Mouse (Mus musculus) ES-Bruce4 (cell line): ENCODE data around the gene Ubp1. TPM values are rescaled to one million over a fixed set of nuclear protein-coding genes. Genes with fewer than 3 reads are reported as not detected.

Source experiments
- H3K27ac ChIP-seq: 2 replicates; pipeline ENCODE4 v1.5.1; 2012; ENCODE audit warnings: low read length, inconsistent platforms; ENCODE audit not compliant: insufficient read depth
- H3K27me3 ChIP-seq: 2 replicates; pipeline ENCODE4 v1.6.1; 2012; ENCODE audit warnings: mild to moderate bottlenecking, low read length, inconsistent platforms; ENCODE audit not compliant: control insufficient read depth, poor library complexity, insufficient read depth, severe bottlenecking
- H3K36me3 ChIP-seq: 2 replicates; pipeline ENCODE4 v1.6.1; 2012; ENCODE audit warnings: inconsistent platforms, mild to moderate bottlenecking, low read length, moderate library complexity; ENCODE audit not compliant: control insufficient read depth, poor library complexity, insufficient read depth, severe bottlenecking
- H3K4me1 ChIP-seq: one replicate; pipeline ENCODE4 v1.8.1; 2011; ENCODE audit warnings: low read length; ENCODE audit not compliant: control insufficient read depth, insufficient read depth
- H3K4me3 ChIP-seq: 2 replicates; pipeline ENCODE4 v1.5.1; 2011; ENCODE audit warnings: low read depth, mild to moderate bottlenecking, low read length
- H3K9ac ChIP-seq: 2 replicates; pipeline ENCODE4 v1.6.1; 2012; ENCODE audit warnings: low read depth, mild to moderate bottlenecking, inconsistent platforms; ENCODE audit not compliant: poor library complexity, severe bottlenecking
- H3K9me3 ChIP-seq: replicated peaks from 2 replicates; pipeline ENCODE4 v1.6.1; 2012; ENCODE audit warnings: mild to moderate bottlenecking, low read length, inconsistent platforms; ENCODE audit not compliant: control insufficient read depth, poor library complexity, insufficient read depth, severe bottlenecking
- CTCF ChIP-seq: IDR thresholded peaks from one replicate; pipeline ENCODE4 v1.8.1; 2011; ENCODE audit warnings: low read depth, low read length
- EP300 ChIP-seq: IDR thresholded peaks from 2 replicates; pipeline ENCODE4 v1.6.1; 2011; ENCODE audit warnings: low read depth, low read length; ENCODE audit not compliant: insufficient read depth
- POLR2A ChIP-seq: IDR thresholded peaks from one replicate; pipeline ENCODE4 v1.8.1; 2011; ENCODE audit warnings: low read length; ENCODE audit not compliant: insufficient read depth
- polyA plus RNA-seq: library from polyadenylated mRNA; stranded (reverse); fragments of >200 nt; gene quantifications from 2 replicates; pipeline ENCODE4 v1.2.4, GENCODE M21; 2011; ENCODE audit warnings: low read depth; ENCODE audit not compliant: missing spikeins, insufficient read depth, insufficient read length

Ubp1 gene
- polyA plus RNA-seq, 1 experiment, result 111 TPM

DNA sequence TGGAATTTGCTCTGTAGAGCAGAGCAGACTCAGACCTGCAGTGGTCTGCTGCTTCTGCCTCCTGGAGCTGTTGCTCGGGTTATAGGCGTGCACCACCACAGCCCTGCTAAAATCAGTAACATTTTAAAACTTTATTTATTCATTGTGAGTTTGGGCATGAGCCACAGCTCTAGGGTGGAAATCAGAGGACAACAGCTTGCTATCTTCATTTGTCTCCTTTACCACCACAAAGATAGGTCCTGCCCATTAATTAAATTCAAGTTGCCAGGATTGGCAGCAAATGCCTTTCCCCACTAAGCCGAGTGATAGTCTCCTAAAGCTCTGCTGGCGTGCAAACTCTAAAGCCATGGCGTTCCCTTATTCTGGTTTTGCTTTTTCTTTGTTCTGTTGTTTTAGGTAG is 4.9 kb downstream of the Ubp1 start:
- H3K4me1 ChIP-seq, result no peaks in the 10 kb centered on the region
- no peaks in the 10 kb centered on the region for H3K27me3 ChIP-seq
- H3K4me3 ChIP-seq, result no peak overlapping the region
- TF ChIP-seq EP300, result no peak
- TF ChIP-seq POLR2A, result no peak
- TF ChIP-seq CTCF, result no peak
- no peaks in the 10 kb centered on the region for H3K36me3 ChIP-seq
- H3K9ac ChIP-seq, result no peak overlapping the region
- H3K27ac ChIP-seq, result no peak overlapping the region
- no peaks in the 10 kb centered on the region for H3K9me3 ChIP-seq

DNA sequence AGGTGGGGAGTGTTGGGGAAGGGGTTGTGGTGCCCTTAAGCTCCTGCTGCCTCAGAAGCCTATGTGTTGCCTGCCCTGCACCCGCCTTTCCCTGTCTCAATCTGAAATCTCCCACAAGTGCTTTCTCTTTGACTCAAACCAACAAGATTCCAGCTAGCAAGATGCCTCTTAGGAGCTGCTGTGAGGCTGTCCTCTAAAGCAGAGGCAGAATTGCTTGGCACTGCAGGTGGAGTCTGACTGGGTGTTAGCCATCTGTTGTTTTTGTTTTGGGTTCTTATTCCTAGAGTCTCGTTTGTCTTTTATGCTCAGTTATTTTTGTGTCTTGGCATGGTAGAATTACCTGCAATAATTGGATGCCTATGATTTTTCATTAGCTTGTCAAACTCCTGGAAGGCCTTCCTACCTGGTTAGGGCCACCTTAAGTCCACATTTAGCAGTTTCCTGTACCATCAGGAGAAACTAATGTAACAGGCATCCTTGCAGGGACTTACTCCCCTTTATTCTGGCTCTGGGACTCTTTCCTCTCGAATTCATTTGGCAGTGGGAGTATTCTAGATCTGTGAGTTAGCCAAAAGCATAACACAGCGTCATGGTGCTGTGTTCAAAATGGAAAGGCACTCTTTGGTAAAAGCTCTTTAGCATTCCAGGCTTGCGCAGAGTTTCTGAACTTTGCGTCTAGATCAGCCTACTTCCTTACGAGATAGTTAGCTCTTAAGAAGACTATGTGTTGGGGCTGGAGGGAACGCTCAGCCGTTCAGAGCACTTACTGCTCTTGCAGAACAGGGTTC is 8.5 kb downstream of the Ubp1 start:
- Histone ChIP-seq H3K4me3 (no peak overlapping the region), H3K36me3 (peaks cover 2% of the 10 kb centered on the region; the same call in 1 of the 2 replicates), H3K27ac (no peak overlapping the region), H3K9me3 (no peaks in the 10 kb centered on the region), H3K27me3 (no peaks in the 10 kb centered on the region), H3K9ac (no peak overlapping the region), H3K4me1 (no peaks in the 10 kb centered on the region)
- TF ChIP-seq CTCF (no peak), POLR2A (no peak), EP300 (no peak)

DNA sequence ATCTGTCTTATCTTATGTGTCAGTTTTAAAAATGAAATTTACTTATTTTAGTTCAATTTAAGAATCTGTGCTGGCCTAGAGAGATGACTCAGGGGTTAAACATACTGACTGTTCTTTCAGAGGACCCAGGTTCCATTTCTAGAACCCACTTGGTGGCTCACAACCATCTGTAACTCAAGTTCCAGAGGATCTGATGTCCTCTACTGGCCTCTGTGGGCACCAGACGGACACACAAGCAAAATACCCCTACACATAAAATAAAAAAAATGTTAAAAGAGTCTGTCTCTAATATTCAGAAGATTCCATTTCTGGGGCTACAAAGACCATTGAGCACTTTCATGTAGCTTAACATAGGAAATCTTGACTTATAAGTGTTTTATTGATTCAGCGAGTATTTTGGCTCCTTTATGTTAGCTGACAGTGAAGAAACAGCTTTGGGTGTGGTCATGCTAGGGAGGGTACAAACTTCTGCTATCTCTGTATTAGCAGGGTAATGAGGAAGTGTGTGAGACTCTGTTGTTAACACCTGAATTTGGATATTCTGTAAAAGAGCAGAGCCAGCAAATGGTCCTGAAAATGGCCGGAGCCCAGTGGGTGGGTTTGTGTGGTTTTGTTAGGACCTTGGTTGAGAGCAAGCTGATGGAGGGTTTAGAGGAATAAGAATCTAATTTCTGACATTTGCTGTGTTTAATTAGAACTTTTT is 10.5 kb downstream of the Ubp1 start:
- Histone ChIP-seq H3K4me1 (no peaks in the 10 kb centered on the region), H3K4me3 (no peak overlapping the region), H3K9me3 (no peaks in the 10 kb centered on the region), H3K27me3 (no peaks in the 10 kb centered on the region), H3K9ac (no peak overlapping the region), H3K36me3 (peaks cover 18% of the 10 kb centered on the region), H3K27ac (no peak overlapping the region)
- no peak for TF ChIP-seq EP300
- TF ChIP-seq CTCF, result no peak
- TF ChIP-seq POLR2A, result no peak

DNA sequence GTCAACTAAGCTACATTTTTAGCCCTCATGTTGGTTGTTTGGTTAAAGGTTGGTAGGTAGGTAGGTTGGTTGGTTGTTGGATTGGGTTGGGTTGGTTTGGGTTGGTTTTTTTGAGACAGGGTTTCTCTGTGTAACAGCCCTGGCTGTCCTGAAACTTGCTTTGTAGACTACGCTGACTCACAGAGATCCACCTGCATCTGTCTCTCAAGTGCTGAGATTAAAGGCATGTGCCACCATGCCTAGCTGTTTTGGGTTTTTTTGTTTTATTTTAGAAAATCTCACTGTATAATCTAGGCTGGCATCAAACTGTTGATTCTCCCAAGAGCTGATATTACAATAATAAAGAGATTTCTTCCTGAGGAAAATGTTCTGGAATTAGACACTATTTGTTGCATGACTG is 12.6 kb downstream of the Ubp1 start:
- H3K4me3 ChIP-seq, result no peak overlapping the region
- no peak overlapping the region for H3K27ac ChIP-seq

DNA sequence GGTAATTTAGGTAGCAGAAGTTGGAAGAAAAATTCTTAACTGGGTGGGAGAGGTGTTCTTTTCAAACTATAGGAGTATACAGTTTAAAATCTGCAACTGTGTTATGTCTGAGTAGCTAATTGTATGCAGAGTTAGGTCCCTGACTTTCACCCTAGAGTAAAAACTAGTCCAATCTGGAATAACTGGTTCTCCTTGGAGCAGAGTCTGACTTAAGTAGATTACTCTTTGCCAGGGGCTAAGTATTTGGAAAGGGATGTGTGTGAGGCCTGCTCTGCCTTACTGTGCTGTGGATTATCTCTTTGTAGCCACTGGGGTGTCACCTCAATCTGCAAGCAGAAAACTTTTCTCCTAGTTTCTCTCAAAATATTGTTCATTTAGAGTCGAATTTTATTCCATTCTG is 16.5 kb downstream of the Ubp1 start:
- H3K27ac ChIP-seq, result no peak overlapping the region
- TF ChIP-seq EP300 (no peak), CTCF (no peak), POLR2A (no peak)
- H3K36me3 ChIP-seq, result peaks cover 44% of the 10 kb centered on the region
- H3K9ac ChIP-seq, result no peak overlapping the region
- no peaks in the 10 kb centered on the region for H3K9me3 ChIP-seq
- no peaks in the 10 kb centered on the region for H3K4me1 ChIP-seq
- no peak overlapping the region for H3K4me3 ChIP-seq
- no peaks in the 10 kb centered on the region for H3K27me3 ChIP-seq

More for the DNA sequence above, 12.6 kb downstream of the Ubp1 start:
- Histone ChIP-seq H3K9ac (no peak overlapping the region), H3K36me3 (peaks cover 31% of the 10 kb centered on the region), H3K9me3 (no peaks in the 10 kb centered on the region), H3K4me1 (no peaks in the 10 kb centered on the region), H3K27me3 (no peaks in the 10 kb centered on the region)
- TF ChIP-seq EP300, result no peak
- no peak for TF ChIP-seq CTCF
- no peak for TF ChIP-seq POLR2A

DNA sequence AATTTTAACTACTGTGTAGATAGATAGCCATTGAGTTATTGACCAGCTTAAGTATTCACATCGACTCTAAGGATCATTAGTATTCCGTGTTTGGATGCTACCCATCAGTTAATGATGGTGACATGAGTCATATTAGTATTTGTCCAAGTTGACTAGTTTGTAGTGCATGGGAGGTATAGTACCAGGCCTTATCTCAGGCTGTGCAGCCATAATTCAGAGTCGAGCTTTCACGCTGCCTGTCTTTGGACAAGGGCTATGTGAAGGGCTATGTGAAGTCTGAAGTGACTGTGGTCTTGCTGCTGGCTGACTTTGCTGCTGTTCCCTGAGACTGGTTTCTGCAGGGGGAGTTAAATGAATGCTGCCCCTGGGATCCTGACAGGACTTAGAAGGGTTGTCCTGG is 27.0 kb downstream of the Ubp1 start:
- Histone ChIP-seq H3K27ac (no peak overlapping the region), H3K27me3 (no peaks in the 10 kb centered on the region), H3K4me3 (no peak overlapping the region), H3K4me1 (no peaks in the 10 kb centered on the region), H3K36me3 (peaks cover 54% of the 10 kb centered on the region), H3K9ac (no peak overlapping the region), H3K9me3 (no peaks in the 10 kb centered on the region)
- TF ChIP-seq POLR2A, result no peak
- TF ChIP-seq CTCF, result no peak
- TF ChIP-seq EP300, result no peak
